Mouse (Mus musculus) neural tube, embryonic 12.5 days (tissue): ENCODE measurements at regions not wholly inside any gene's neighbourhood (a gene's known extent, or its start where the extent isn't known, plus 50 kb on each side); places are given as distances from the start of the nearest gene placed in this dataset.

Experiments
- ATAC-seq: fragments of 200-750 bp; cut with Nextera tagmentation; 2 replicates; pipeline ENCODE4 v1.8.0; 2017; ENCODE audit warnings: low read depth, mild to moderate bottlenecking, moderate TSS enrichment, moderate library complexity; ENCODE audit not compliant: low FRiP score
- H3K27ac ChIP-seq: fragments of 300-500 bp; sonication (generic); 2 replicates; pipeline ENCODE4 v1.5.1; 2016
- H3K27me3 ChIP-seq: fragments of 300-500 bp; sonication (generic); replicated peaks from 2 replicates; pipeline ENCODE4 v1.6.1; 2016; ENCODE audit warnings: mild to moderate bottlenecking
- H3K36me3 ChIP-seq: fragments of 300-500 bp; sonication (generic); 2 replicates; pipeline ENCODE4 v1.6.1; 2016; ENCODE audit warnings: mild to moderate bottlenecking
- H3K4me1 ChIP-seq: fragments of 300-500 bp; sonication (generic); 2 replicates; pipeline ENCODE4 v1.6.1; 2016
- H3K4me2 ChIP-seq: fragments of 300-500 bp; sonication (generic); replicated peaks from 2 replicates; pipeline ENCODE4 v1.6.1; 2016; ENCODE audit warnings: mild to moderate bottlenecking
- H3K4me3 ChIP-seq: fragments of 300-500 bp; sonication (generic); 2 replicates; pipeline ENCODE4 v1.5.1; 2016
- H3K9ac ChIP-seq: fragments of 300-500 bp; sonication (generic); 2 replicates; pipeline ENCODE4 v1.6.1; 2016; ENCODE audit warnings: mild to moderate bottlenecking
- H3K9me3 ChIP-seq: fragments of 300-500 bp; sonication (generic); 2 replicates; pipeline ENCODE4 v1.6.1; 2016; ENCODE audit warnings: mild to moderate bottlenecking
- WGBS: fragments of 180-500 bp; shearing (Covaris S2); methylation state at CpG from one replicate; pipeline ENCODE4 v1.1.7; 2016; 5-methylcytosine and 5-hydroxymethylcytosine counted together

GRCm38 (mm10) chr10:66102103-66102502, 993.8 kb upstream of the Jmjd1c start:
- H3K4me2 ChIP-seq = no peak overlapping the region
- 91% methylated on average over 2 of the region's 2 CpGs for WGBS
- H3K4me1 ChIP-seq = no peaks in the 10 kb centered on the region
- H3K4me3 ChIP-seq = no peak overlapping the region
- H3K36me3 ChIP-seq = no peaks in the 10 kb centered on the region
- H3K27me3 ChIP-seq = no peaks in the 10 kb centered on the region
- H3K27ac ChIP-seq = no peak overlapping the region
- H3K9me3 ChIP-seq = no peaks in the 10 kb centered on the region
- no peak for ATAC-seq
- no peak overlapping the region for H3K9ac ChIP-seq

GRCm38 (mm10) chr10:66131361-66131760, 964.6 kb upstream of the Jmjd1c start:
- H3K36me3 ChIP-seq = no peaks in the 10 kb centered on the region
- H3K4me3 ChIP-seq = no peak overlapping the region
- ATAC-seq = no peak
- 64% methylated on average over 3 of the region's 3 CpGs for WGBS
- no peak overlapping the region for H3K9ac ChIP-seq
- no peaks in the 10 kb centered on the region for H3K9me3 ChIP-seq
- no peak overlapping the region for H3K4me2 ChIP-seq
- H3K27ac ChIP-seq = no peak overlapping the region
- H3K4me1 ChIP-seq = no peaks in the 10 kb centered on the region
- H3K27me3 ChIP-seq = no peaks in the 10 kb centered on the region

- ATAC-seq = no peak
- 80% methylated on average over 4 of the region's 4 CpGs for WGBS
- no peak overlapping the region for H3K4me3 ChIP-seq
These were observed 963.9 kb upstream of the Jmjd1c start for GRCm38 (mm10) chr10:66132025-66132424.

GRCm38 (mm10) chr10:66142413-66142812, 953.5 kb upstream of the Jmjd1c start:
- no peak for ATAC-seq
- H3K4me2 ChIP-seq = no peak overlapping the region
- H3K9me3 ChIP-seq = no peaks in the 10 kb centered on the region
- WGBS = 89% methylated on average over 1 of the region's 1 CpGs
- no peaks in the 10 kb centered on the region for H3K27me3 ChIP-seq
- H3K27ac ChIP-seq = no peak overlapping the region
- no peaks in the 10 kb centered on the region for H3K36me3 ChIP-seq
- H3K4me3 ChIP-seq = no peak overlapping the region
- H3K4me1 ChIP-seq = no peaks in the 10 kb centered on the region
- H3K9ac ChIP-seq = no peak overlapping the region

More at GRCm38 (mm10) chr10:66132025-66132424, 963.9 kb upstream of the Jmjd1c start:
- H3K36me3 ChIP-seq = no peaks in the 10 kb centered on the region
- H3K4me1 ChIP-seq = no peaks in the 10 kb centered on the region
- no peak overlapping the region for H3K27ac ChIP-seq
- H3K9ac ChIP-seq = no peak overlapping the region
- no peaks in the 10 kb centered on the region for H3K27me3 ChIP-seq
- no peak overlapping the region for H3K4me2 ChIP-seq
- no peaks in the 10 kb centered on the region for H3K9me3 ChIP-seq

- H3K4me1 ChIP-seq = no peaks in the 10 kb centered on the region
- H3K4me2 ChIP-seq = no peak overlapping the region
- H3K27ac ChIP-seq = no peak overlapping the region
- no peak overlapping the region for H3K9ac ChIP-seq
- no peaks in the 10 kb centered on the region for H3K36me3 ChIP-seq
- H3K9me3 ChIP-seq = no peaks in the 10 kb centered on the region
- no peak overlapping the region for H3K4me3 ChIP-seq
- no peak for ATAC-seq
- no peaks in the 10 kb centered on the region for H3K27me3 ChIP-seq
These were observed 953.0 kb upstream of the Jmjd1c start for GRCm38 (mm10) chr10:66142910-66143309.

GRCm38 (mm10) chr10:66150966-66151365, 945.0 kb upstream of the Jmjd1c start:
- no peaks in the 10 kb centered on the region for H3K4me1 ChIP-seq
- no peak overlapping the region for H3K4me2 ChIP-seq
- H3K36me3 ChIP-seq = no peaks in the 10 kb centered on the region
- ATAC-seq = no peak
- no peak overlapping the region for H3K9ac ChIP-seq
- 85% methylated on average over 2 of the region's 2 CpGs for WGBS
- H3K27ac ChIP-seq = no peak overlapping the region
- H3K9me3 ChIP-seq = no peaks in the 10 kb centered on the region
- H3K4me3 ChIP-seq = no peak overlapping the region
- no peaks in the 10 kb centered on the region for H3K27me3 ChIP-seq

GRCm38 (mm10) chr10:66152777-66153176, 943.1 kb upstream of the Jmjd1c start:
- WGBS = 91% methylated on average over 4 of the region's 4 CpGs
- H3K4me3 ChIP-seq = no peak overlapping the region
- no peak for ATAC-seq

GRCm38 (mm10) chr10:66160916-66161556, 934.9 kb upstream of the Jmjd1c start:
- 87% methylated on average over 5 of the region's 5 CpGs for WGBS
- Histone ChIP-seq H3K4me1 (no peaks in the 10 kb centered on the region), H3K36me3 (no peaks in the 10 kb centered on the region), H3K4me3 (no peak overlapping the region), H3K27me3 (no peaks in the 10 kb centered on the region), H3K9me3 (no peaks in the 10 kb centered on the region), H3K9ac (no peak overlapping the region), H3K4me2 (no peak overlapping the region), H3K27ac (no peak overlapping the region)
- ATAC-seq = no peak

More at GRCm38 (mm10) chr10:66152777-66153176, 943.1 kb upstream of the Jmjd1c start:
- no peak overlapping the region for H3K4me2 ChIP-seq
- no peaks in the 10 kb centered on the region for H3K4me1 ChIP-seq
- H3K27ac ChIP-seq = no peak overlapping the region
- no peaks in the 10 kb centered on the region for H3K36me3 ChIP-seq
- no peaks in the 10 kb centered on the region for H3K9me3 ChIP-seq
- no peaks in the 10 kb centered on the region for H3K27me3 ChIP-seq
- no peak overlapping the region for H3K9ac ChIP-seq

GRCm38 (mm10) chr10:66172803-66173202, 923.1 kb upstream of the Jmjd1c start:
- Histone ChIP-seq H3K27ac (no peak overlapping the region), H3K27me3 (no peaks in the 10 kb centered on the region), H3K4me3 (no peak overlapping the region), H3K36me3 (no peaks in the 10 kb centered on the region), H3K4me2 (no peak overlapping the region), H3K4me1 (no peaks in the 10 kb centered on the region; the same call in 1 of the 2 replicates), H3K9ac (no peak overlapping the region), H3K9me3 (no peaks in the 10 kb centered on the region)
- no peak for ATAC-seq
- 60% methylated on average over 4 of the region's 4 CpGs for WGBS

GRCm38 (mm10) chr10:66177318-66177717, 918.6 kb upstream of the Jmjd1c start:
- 19% methylated on average over 3 of the region's 3 CpGs for whole genome bisulfite sequencing
- Histone ChIP-seq H3K36me3 (no peaks in the 10 kb centered on the region), H3K4me1 (no peaks in the 10 kb centered on the region; the same call in 1 of the 2 replicates), H3K27me3 (no peaks in the 10 kb centered on the region), H3K9me3 (no peaks in the 10 kb centered on the region), H3K9ac (no peak overlapping the region), H3K4me3 (no peak overlapping the region), H3K27ac (no peak overlapping the region), H3K4me2 (no peak overlapping the region)
- ATAC-seq = no peak

- 87% methylated on average over 2 of the region's 2 CpGs for WGBS
These were observed 914.7 kb upstream of the Jmjd1c start for GRCm38 (mm10) chr10:66181231-66181630.

GRCm38 (mm10) chr10:66183069-66183468, 912.9 kb upstream of the Jmjd1c start:
- 87% methylated on average over 2 of the region's 2 CpGs for WGBS
- Histone ChIP-seq H3K9me3 (no peaks in the 10 kb centered on the region), H3K9ac (no peak overlapping the region), H3K36me3 (no peaks in the 10 kb centered on the region), H3K4me3 (no peak overlapping the region), H3K27ac (no peak overlapping the region), H3K4me2 (no peak overlapping the region), H3K4me1 (no peaks in the 10 kb centered on the region), H3K27me3 (no peaks in the 10 kb centered on the region)
- no peak for ATAC-seq

More at GRCm38 (mm10) chr10:66181231-66181630, 914.7 kb upstream of the Jmjd1c start:
- H3K4me2 ChIP-seq = no peak overlapping the region
- no peaks in the 10 kb centered on the region for H3K9me3 ChIP-seq
- no peaks in the 10 kb centered on the region for H3K4me1 ChIP-seq
- no peaks in the 10 kb centered on the region for H3K27me3 ChIP-seq
- H3K36me3 ChIP-seq = no peaks in the 10 kb centered on the region
- H3K9ac ChIP-seq = no peak overlapping the region
- no peak overlapping the region for H3K4me3 ChIP-seq
- H3K27ac ChIP-seq = no peak overlapping the region
- ATAC-seq = no peak

GRCm38 (mm10) chr10:66187038-66187437, 908.9 kb upstream of the Jmjd1c start:
- no peaks in the 10 kb centered on the region for H3K9me3 ChIP-seq
- WGBS = 55% methylated on average over 1 of the region's 1 CpGs
- H3K4me3 ChIP-seq = no peak overlapping the region
- ATAC-seq = no peak
- no peaks in the 10 kb centered on the region for H3K4me1 ChIP-seq
- H3K9ac ChIP-seq = no peak overlapping the region
- no peaks in the 10 kb centered on the region for H3K36me3 ChIP-seq
- H3K27ac ChIP-seq = no peak overlapping the region
- no peaks in the 10 kb centered on the region for H3K27me3 ChIP-seq
- H3K4me2 ChIP-seq = no peak overlapping the region
